Mouse (Mus musculus) midbrain, embryonic 14.5 days (tissue): ENCODE measurements around the gene Chp2. TPM values are rescaled to one million over a fixed set of nuclear protein-coding genes. Genes with fewer than 3 reads are reported as not detected.

Source experiments
- polyA plus RNA-seq: library from polyadenylated mRNA; unstranded; fragments of >200 nt; fragmentation: Nextera tagmentation; extraction: Ambion mirVana; gene quantifications from 2 replicates; pipeline ENCODE4 v1.2.1, GENCODE M21; 2014

The Chp2 gene
- polyA plus RNA-seq, 1 experiment from 2014 or later: 1.3 TPM

Other genes with a start within 250 kb of the Chp2 start
- gene Cog7, start 237.8 kb upstream of the Chp2 start, polyA plus RNA-seq: 15.4 and 19.8 TPM in 2 replicates
- gene Gga2, start 198.3 kb upstream of the Chp2 start, polyA plus RNA-seq: 33.3 and 38.3 TPM in 2 replicates
- 93.0 and 108 TPM in 2 replicates for gene Ubfd1, start 152.3 kb upstream of the Chp2 start, polyA plus RNA-seq
- gene Ears2, start 152.2 kb upstream of the Chp2 start, polyA plus RNA-seq: 8.2 and 11.0 TPM in 2 replicates
- gene Ndufab1, start 117.6 kb upstream of the Chp2 start, polyA plus RNA-seq: 583 and 649 TPM in 2 replicates
- 5.6 TPM in 2 replicates for gene Palb2, start 86.5 kb upstream of the Chp2 start, polyA plus RNA-seq
- 152 and 167 TPM in 2 replicates for gene Dctn5, start 86.5 kb upstream of the Chp2 start, polyA plus RNA-seq
- gene Plk1, start 60.1 kb upstream of the Chp2 start, polyA plus RNA-seq: 12.7 and 21.4 TPM in 2 replicates
- 1.1 and 1.6 TPM in 2 replicates for gene Ern2, start 33.3 kb upstream of the Chp2 start, polyA plus RNA-seq
- gene Prkcb, start 69.3 kb downstream of the Chp2 start, polyA plus RNA-seq: 110 and 111 TPM in 2 replicates